Mouse (Mus musculus) embryonic fibroblast, embryonic 13.5 days (primary cell): ENCODE measurements around the gene Zbtb44.

Experiments
- CTCF ChIP-seq: IDR thresholded peaks from 2 replicates; pipeline ENCODE4 v1.5.1; 2011; ENCODE audit warnings: mild to moderate bottlenecking, control low read depth, low read length, moderate library complexity, borderline replicate concordance; ENCODE audit not compliant: insufficient read depth
- POLR2A ChIP-seq: IDR thresholded peaks from 2 replicates; pipeline ENCODE4 v1.6.1; 2011; ENCODE audit warnings: low read depth, mild to moderate bottlenecking, control low read depth, low read length, moderate library complexity

- no peak for TF ChIP-seq CTCF
- no peak for TF ChIP-seq POLR2A
Measured at GRCm38 (mm10) chr9:31013415-31013814, 17.0 kb upstream of the Zbtb44 start.
